Mouse (Mus musculus) stomach, embryonic 15.5 days (tissue): ENCODE data around the gene Agtrap. TPM values are rescaled to one million over a fixed set of nuclear protein-coding genes. Genes with fewer than 3 reads are reported as not detected.

ENCODE experiments used
- ATAC-seq: fragments of 200-750 bp; cut with Nextera tagmentation; 2 replicates; pipeline ENCODE4 v1.8.0; 2017; ENCODE audit warnings: low read depth, moderate number of reproducible peaks, moderate TSS enrichment; ENCODE audit not compliant: insufficient read depth, low FRiP score
- H3K27ac ChIP-seq: fragments of 300-500 bp; sonication (generic); 2 replicates; pipeline ENCODE4 v1.5.1; 2015; ENCODE audit warnings: mild to moderate bottlenecking, inconsistent platforms
- H3K27me3 ChIP-seq: fragments of 300-500 bp; sonication (generic); replicated peaks from 2 replicates; pipeline ENCODE4 v1.6.1; 2015; ENCODE audit warnings: inconsistent platforms
- H3K36me3 ChIP-seq: fragments of 300-500 bp; sonication (generic); 2 replicates; pipeline ENCODE4 v1.6.1; 2015; ENCODE audit warnings: inconsistent platforms
- H3K4me1 ChIP-seq: fragments of 300-500 bp; sonication (generic); 2 replicates; pipeline ENCODE4 v1.6.1; 2015; ENCODE audit warnings: inconsistent platforms
- H3K4me2 ChIP-seq: fragments of 300-500 bp; sonication (generic); 2 replicates; pipeline ENCODE4 v1.6.1; 2015; ENCODE audit warnings: mild to moderate bottlenecking, inconsistent platforms
- H3K4me3 ChIP-seq: fragments of 300-500 bp; sonication (generic); replicated peaks from 2 replicates; pipeline ENCODE4 v1.5.1; 2015; ENCODE audit warnings: inconsistent platforms
- H3K9ac ChIP-seq: fragments of 300-500 bp; sonication (generic); 2 replicates; pipeline ENCODE4 v1.6.1; 2015; ENCODE audit warnings: inconsistent platforms
- H3K9me3 ChIP-seq: fragments of 300-500 bp; sonication (generic); 2 replicates; pipeline ENCODE4 v1.6.1; 2016; ENCODE audit warnings: inconsistent platforms
- WGBS: fragments of 180-500 bp; shearing (Covaris S2); methylation state at CpG from one replicate; pipeline ENCODE4 v1.1.7; 2015; 5-methylcytosine and 5-hydroxymethylcytosine counted together
- polyA plus RNA-seq: library from polyadenylated mRNA; unstranded; fragments of >200 nt; fragmentation: Nextera tagmentation; extraction: Ambion mirVana; gene quantifications from 2 replicates; pipeline ENCODE4 v1.2.1, GENCODE M21; 2015

Agtrap gene
- polyA plus RNA-seq, 1 experiment from 2014 or later = 14.1 TPM

- no peak overlapping the region for H3K4me2 ChIP-seq
- H3K27me3 ChIP-seq = no peaks in the 10 kb centered on the region
- no peak overlapping the region for H3K9ac ChIP-seq
- H3K27ac ChIP-seq = no peak overlapping the region
- H3K4me1 ChIP-seq = no peaks in the 10 kb centered on the region
- no peak overlapping the region for H3K4me3 ChIP-seq
- ATAC-seq = no peak
- WGBS = 92% methylated on average over 8 of the region's 8 CpGs
- no peaks in the 10 kb centered on the region for H3K36me3 ChIP-seq
- no peaks in the 10 kb centered on the region for H3K9me3 ChIP-seq
Observed at GRCm38 (mm10) chr4:148067346-148067745, 20.5 kb downstream of the Agtrap start.

- Histone ChIP-seq H3K27me3 (no peaks in the 10 kb centered on the region), H3K9ac (no peak overlapping the region), H3K36me3 (no peaks in the 10 kb centered on the region), H3K9me3 (no peaks in the 10 kb centered on the region), H3K4me2 (no peak overlapping the region), H3K27ac (no peak overlapping the region), H3K4me3 (no peak overlapping the region), H3K4me1 (no peaks in the 10 kb centered on the region)
- WGBS = 63% methylated on average over 9 of the region's 9 CpGs
- ATAC-seq = no peak
Observed at GRCm38 (mm10) chr4:148066401-148066744, 21.5 kb downstream of the Agtrap start.

- whole genome bisulfite sequencing = 44% methylated on average over 6 of the region's 6 CpGs
- Histone ChIP-seq H3K4me1 (no peaks in the 10 kb centered on the region), H3K9ac (no peak overlapping the region)
Observed at GRCm38 (mm10) chr4:148065702-148066400, 22.0 kb downstream of the Agtrap start.

GRCm38 (mm10) chr4:148061086-148061480, 26.7 kb downstream of the Agtrap start:
- no peak for ATAC-seq
- Histone ChIP-seq H3K4me1 (no peaks in the 10 kb centered on the region), H3K9ac (no peak overlapping the region), H3K36me3 (peaks cover 23% of the 10 kb centered on the region), H3K27ac (no peak overlapping the region), H3K4me3 (no peak overlapping the region), H3K27me3 (no peaks in the 10 kb centered on the region), H3K4me2 (no peak overlapping the region), H3K9me3 (no peaks in the 10 kb centered on the region)
- 83% methylated on average over 9 of the region's 9 CpGs for WGBS

More at GRCm38 (mm10) chr4:148065702-148066400, 22.0 kb downstream of the Agtrap start:
- no peak for ATAC-seq
- no peak overlapping the region for H3K27ac ChIP-seq
- H3K36me3 ChIP-seq = no peaks in the 10 kb centered on the region
- H3K27me3 ChIP-seq = no peaks in the 10 kb centered on the region
- no peaks in the 10 kb centered on the region for H3K9me3 ChIP-seq
- no peak overlapping the region for H3K4me2 ChIP-seq
- H3K4me3 ChIP-seq = no peak overlapping the region

GRCm38 (mm10) chr4:148060120-148061085, 27.4 kb downstream of the Agtrap start:
- no peak for ATAC-seq
- no peaks in the 10 kb centered on the region for H3K9me3 ChIP-seq
- H3K27ac ChIP-seq = no peak overlapping the region
- no peaks in the 10 kb centered on the region for H3K27me3 ChIP-seq
- no peaks in the 10 kb centered on the region for H3K4me1 ChIP-seq
- H3K4me2 ChIP-seq = no peak overlapping the region
- no peak overlapping the region for H3K4me3 ChIP-seq
- H3K9ac ChIP-seq = no peak overlapping the region
- 46% methylated on average over 13 of the region's 13 CpGs for WGBS
- peaks cover 30% of the 10 kb centered on the region for H3K36me3 ChIP-seq

GRCm38 (mm10) chr4:148058993-148059392, 28.8 kb downstream of the Agtrap start:
- WGBS = 90% methylated on average over 6 of the region's 6 CpGs
- Histone ChIP-seq H3K9me3 (no peaks in the 10 kb centered on the region), H3K27ac (no peak overlapping the region), H3K36me3 (peaks cover 38% of the 10 kb centered on the region), H3K4me3 (no peak overlapping the region), H3K9ac (no peak overlapping the region), H3K4me1 (no peaks in the 10 kb centered on the region), H3K27me3 (no peaks in the 10 kb centered on the region), H3K4me2 (no peak overlapping the region)
- ATAC-seq = no peak

- Histone ChIP-seq H3K27me3 (no peaks in the 10 kb centered on the region), H3K9me3 (no peaks in the 10 kb centered on the region), H3K36me3 (peaks cover 45% of the 10 kb centered on the region), H3K27ac (no peak overlapping the region), H3K4me1 (no peaks in the 10 kb centered on the region), H3K4me2 (no peak overlapping the region), H3K4me3 (no peak overlapping the region), H3K9ac (no peak overlapping the region)
- WGBS = 90% methylated on average over 9 of the region's 9 CpGs
- no peak for ATAC-seq
Observed at GRCm38 (mm10) chr4:148058218-148058819, 29.5 kb downstream of the Agtrap start.

DNA sequence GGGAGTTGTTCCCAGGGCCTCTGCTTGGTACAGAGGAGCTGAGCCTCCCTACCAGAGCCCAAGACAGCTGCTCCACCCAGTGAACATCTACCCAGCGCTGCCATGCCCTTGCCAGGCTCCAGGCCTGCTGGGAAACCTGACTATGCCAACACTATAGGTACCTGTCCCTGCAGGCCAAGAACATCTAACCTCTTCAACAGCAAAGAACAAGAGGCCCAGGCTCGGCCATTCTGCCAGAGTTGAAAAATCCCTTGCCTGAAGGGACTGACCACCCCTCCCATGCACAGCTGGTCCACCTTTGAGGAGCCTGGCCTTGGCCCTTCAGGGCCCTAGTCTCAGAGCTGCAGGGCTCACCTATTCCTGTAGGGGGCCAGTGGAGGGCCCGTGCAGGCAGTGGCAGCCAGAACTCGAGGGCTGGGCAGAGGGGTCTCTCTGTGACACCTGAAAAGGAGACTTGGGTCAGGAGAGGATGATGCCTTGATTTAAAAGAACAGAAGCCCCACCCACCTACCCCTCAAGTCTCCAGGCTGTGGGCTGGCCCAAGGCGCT, 30.1 kb downstream of the Agtrap start:
- no peaks in the 10 kb centered on the region for H3K4me1 ChIP-seq
- no peak overlapping the region for H3K9ac ChIP-seq
- no peak overlapping the region for H3K4me3 ChIP-seq
- H3K27me3 ChIP-seq = no peaks in the 10 kb centered on the region
- 62% methylated on average over 5 of the region's 5 CpGs for WGBS
- no peak overlapping the region for H3K4me2 ChIP-seq
- H3K27ac ChIP-seq = no peak overlapping the region
- no peaks in the 10 kb centered on the region for H3K9me3 ChIP-seq
- no peak for ATAC-seq
- H3K36me3 ChIP-seq = peaks cover 51% of the 10 kb centered on the region

DNA sequence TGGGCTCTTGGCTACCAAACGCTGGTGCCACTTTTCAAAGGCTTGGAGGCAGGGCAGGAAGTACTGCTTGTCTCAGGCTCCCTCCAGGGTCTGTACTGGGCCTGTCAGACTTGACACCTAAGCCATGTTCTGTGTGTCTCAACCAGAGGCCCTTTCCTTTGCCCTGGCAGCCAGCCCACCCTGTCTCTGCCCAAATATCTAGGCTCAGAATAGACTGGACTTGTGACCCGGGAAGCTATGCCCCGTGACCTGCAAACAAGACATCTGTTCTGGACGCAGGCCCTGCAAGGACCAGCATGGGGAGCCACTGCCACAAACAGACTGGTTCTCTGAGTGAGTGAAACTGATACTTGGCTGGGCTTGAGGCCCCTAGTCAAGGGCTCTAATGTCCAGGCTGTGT, 31.0 kb downstream of the Agtrap start:
- Histone ChIP-seq H3K4me1 (no peaks in the 10 kb centered on the region), H3K9me3 (no peaks in the 10 kb centered on the region), H3K36me3 (peaks cover 60% of the 10 kb centered on the region), H3K4me3 (no peak overlapping the region), H3K9ac (no peak overlapping the region), H3K27me3 (no peaks in the 10 kb centered on the region), H3K27ac (no peak overlapping the region), H3K4me2 (no peak overlapping the region)
- no peak for ATAC-seq
- WGBS = 82% methylated on average over 4 of the region's 4 CpGs

- Histone ChIP-seq H3K9ac (no peak overlapping the region), H3K4me1 (no peaks in the 10 kb centered on the region), H3K27ac (no peak overlapping the region), H3K9me3 (no peaks in the 10 kb centered on the region), H3K4me3 (no peak overlapping the region), H3K4me2 (no peak overlapping the region), H3K27me3 (no peaks in the 10 kb centered on the region), H3K36me3 (peaks cover 64% of the 10 kb centered on the region)
- 82% methylated on average over 7 of the region's 7 CpGs for WGBS
- no peak for ATAC-seq
Observed at GRCm38 (mm10) chr4:148056246-148056645, 31.6 kb downstream of the Agtrap start.

- Histone ChIP-seq H3K9me3 (no peaks in the 10 kb centered on the region), H3K4me1 (no peaks in the 10 kb centered on the region), H3K36me3 (peaks cover 73% of the 10 kb centered on the region), H3K9ac (no peak overlapping the region), H3K27ac (no peak overlapping the region), H3K4me2 (no peak overlapping the region), H3K27me3 (no peaks in the 10 kb centered on the region), H3K4me3 (no peak overlapping the region)
- WGBS = 92% methylated on average over 21 of the region's 21 CpGs
- no peak for ATAC-seq
Observed at GRCm38 (mm10) chr4:148054961-148055695, 32.7 kb downstream of the Agtrap start.
